Mouse (Mus musculus) midbrain, embryonic 11.5 days (tissue): ENCODE results near the gene Swap70. TPM values are rescaled to one million over a fixed set of nuclear protein-coding genes. Genes with fewer than 3 reads are reported as not detected.
A peak's percentile ranks its signal among the peaks of the same experiment; 100 is the strongest.

Experiments used
- ATAC-seq: fragments of 200-750 bp; cut with Nextera tagmentation; 2 replicates; pipeline ENCODE4 v1.8.0; 2017; ENCODE audit warnings: moderate TSS enrichment, moderate library complexity; ENCODE audit not compliant: low FRiP score
- DNase-seq: peaks from one replicate; pipeline ENCODE4 v3.0.0; 2015; ENCODE audit warnings: low spot score; ENCODE audit errors: missing footprints
- H3K27ac ChIP-seq: fragments of 300-500 bp; sonication (generic); 2 replicates; pipeline ENCODE4 v1.5.1; 2014; ENCODE audit warnings: low read depth, low read length
- H3K27me3 ChIP-seq: fragments of 300-500 bp; sonication (generic); 2 replicates; pipeline ENCODE4 v1.6.1; 2014; ENCODE audit warnings: mild to moderate bottlenecking, low read length, moderate library complexity, mixed read lengths; ENCODE audit not compliant: control insufficient read depth, insufficient read depth
- H3K36me3 ChIP-seq: fragments of 300-500 bp; sonication (generic); 2 replicates; pipeline ENCODE4 v1.6.1; 2014; ENCODE audit warnings: mild to moderate bottlenecking, low read length, moderate library complexity, mixed read lengths; ENCODE audit not compliant: control insufficient read depth, insufficient read depth
- H3K4me1 ChIP-seq: fragments of 300-500 bp; sonication (generic); 2 replicates; pipeline ENCODE4 v1.6.1; 2014; ENCODE audit warnings: low read length; ENCODE audit not compliant: control insufficient read depth, insufficient read depth
- H3K4me2 ChIP-seq: fragments of 300-500 bp; sonication (generic); 2 replicates; pipeline ENCODE4 v1.6.1; 2014; ENCODE audit warnings: mild to moderate bottlenecking, moderate library complexity
- H3K4me3 ChIP-seq: fragments of 300-500 bp; sonication (generic); 2 replicates; pipeline ENCODE4 v1.5.1; 2014; ENCODE audit warnings: low read depth, low read length
- H3K9ac ChIP-seq: fragments of 300-500 bp; sonication (generic); 2 replicates; pipeline ENCODE4 v1.6.1; 2014; ENCODE audit warnings: low read length
- H3K9me3 ChIP-seq: fragments of 300-500 bp; sonication (generic); 2 replicates; pipeline ENCODE4 v1.6.1; 2016; ENCODE audit warnings: low read length; ENCODE audit not compliant: control insufficient read depth
- WGBS: fragments of 180-500 bp; shearing (Covaris S2); extraction: QIAGEN DNeasy Blood & Tissue Kit; methylation state at CpG from one replicate; pipeline ENCODE4 v1.1.7; 2014; 5-methylcytosine and 5-hydroxymethylcytosine counted together
- polyA plus RNA-seq: library from polyadenylated mRNA; unstranded; fragments of >200 nt; fragmentation: Nextera tagmentation; extraction: Ambion mirVana; gene quantifications from 2 replicates; pipeline ENCODE4 v1.2.1, GENCODE M21; 2014

The Swap70 gene
- polyA plus RNA-seq, 1 experiment from 2014 or later = 17.2 TPM

GRCm38 (mm10) chr7:110286838-110287475, 65.4 kb downstream of the Swap70 start:
- WGBS = 9% methylated on average over 12 of the region's 12 CpGs
- H3K4me3 ChIP-seq = no peak overlapping the region
- no peak overlapping the region; the same call in 1 of the 2 replicates for H3K9ac ChIP-seq
- peak; percentile 75 for ATAC-seq
- no peaks in the 10 kb centered on the region for H3K27me3 ChIP-seq
- H3K36me3 ChIP-seq = no peaks in the 10 kb centered on the region
- no peaks in the 10 kb centered on the region; the same call in 1 of the 2 replicates for H3K4me1 ChIP-seq
- no peak overlapping the region for H3K4me2 ChIP-seq
- H3K9me3 ChIP-seq = no peaks in the 10 kb centered on the region
- DNase-seq = peak; percentile 98
- H3K27ac ChIP-seq = no peak overlapping the region

GRCm38 (mm10) chr7:110287476-110288071, 66.1 kb downstream of the Swap70 start:
- H3K27me3 ChIP-seq = no peaks in the 10 kb centered on the region
- H3K9ac ChIP-seq = no peak overlapping the region; the same call in 1 of the 2 replicates
- H3K9me3 ChIP-seq = no peaks in the 10 kb centered on the region; the same call in 1 of the 2 replicates
- ATAC-seq (no peak), DNase-seq (no peak)
- no peaks in the 10 kb centered on the region for H3K36me3 ChIP-seq
- 64% methylated on average over 8 of the region's 8 CpGs for WGBS
- no peaks in the 10 kb centered on the region; the same call in 1 of the 2 replicates for H3K4me1 ChIP-seq
- H3K27ac ChIP-seq = no peak overlapping the region
- no peak overlapping the region for H3K4me3 ChIP-seq
- no peak overlapping the region for H3K4me2 ChIP-seq

GRCm38 (mm10) chr7:110288191-110288604, 66.7 kb downstream of the Swap70 start:
- no peaks in the 10 kb centered on the region for H3K36me3 ChIP-seq
- no peak overlapping the region for H3K4me3 ChIP-seq
- H3K27me3 ChIP-seq = no peaks in the 10 kb centered on the region
- no peaks in the 10 kb centered on the region; the same call in 1 of the 2 replicates for H3K4me1 ChIP-seq
- H3K4me2 ChIP-seq = no peak overlapping the region
- no peak overlapping the region for H3K9ac ChIP-seq
- no peaks in the 10 kb centered on the region; the same call in 1 of the 2 replicates for H3K9me3 ChIP-seq
- no peak overlapping the region for H3K27ac ChIP-seq
- ATAC-seq (no peak), DNase-seq (peak; percentile 23)
- WGBS = 88% methylated on average over 4 of the region's 4 CpGs

GRCm38 (mm10) chr7:110288731-110289191, 67.2 kb downstream of the Swap70 start:
- no peak overlapping the region for H3K9ac ChIP-seq
- no peak overlapping the region for H3K4me3 ChIP-seq

GRCm38 (mm10) chr7:110289647-110290046, 68.1 kb downstream of the Swap70 start:
- H3K4me2 ChIP-seq = no peak overlapping the region
- ATAC-seq (no peak), DNase-seq (peak; percentile 21)
- no peaks in the 10 kb centered on the region for H3K27me3 ChIP-seq
- no peaks in the 10 kb centered on the region; the same call in 1 of the 2 replicates for H3K9me3 ChIP-seq
- H3K27ac ChIP-seq = no peak overlapping the region
- H3K36me3 ChIP-seq = no peaks in the 10 kb centered on the region
- H3K9ac ChIP-seq = no peak overlapping the region
- WGBS = 69% methylated on average over 4 of the region's 4 CpGs
- no peaks in the 10 kb centered on the region; the same call in 1 of the 2 replicates for H3K4me1 ChIP-seq
- H3K4me3 ChIP-seq = no peak overlapping the region

More at GRCm38 (mm10) chr7:110288731-110289191, 67.2 kb downstream of the Swap70 start:
- 65% methylated on average over 6 of the region's 6 CpGs for WGBS
- no peak overlapping the region for H3K4me2 ChIP-seq
- no peak overlapping the region for H3K27ac ChIP-seq
- H3K9me3 ChIP-seq = no peaks in the 10 kb centered on the region; the same call in 1 of the 2 replicates
- no peaks in the 10 kb centered on the region for H3K27me3 ChIP-seq
- H3K4me1 ChIP-seq = no peaks in the 10 kb centered on the region; the same call in 1 of the 2 replicates
- DNase-seq (peak; percentile 51), ATAC-seq (no peak)
- H3K36me3 ChIP-seq = no peaks in the 10 kb centered on the region

- no peaks in the 10 kb centered on the region; the same call in 1 of the 2 replicates for H3K9me3 ChIP-seq
- ATAC-seq (0 out of 2 replicates have a peak, but pooled peaks have one; percentile 44), DNase-seq (peak; percentile 92)
- 0 out of 2 replicates have a peak overlapping the region, but pooled peaks have one; percentile 13 for H3K9ac ChIP-seq
- H3K4me2 ChIP-seq = no peak overlapping the region
- H3K27ac ChIP-seq = no peak overlapping the region
- H3K4me3 ChIP-seq = no peak overlapping the region
- 32% methylated on average over 17 of the region's 17 CpGs for WGBS
- no peaks in the 10 kb centered on the region for H3K27me3 ChIP-seq
- no peaks in the 10 kb centered on the region for H3K36me3 ChIP-seq
- no peaks in the 10 kb centered on the region for H3K4me1 ChIP-seq
Observed at GRCm38 (mm10) chr7:110296889-110297603, 75.5 kb downstream of the Swap70 start.

- peak overlapping the region; percentile 41; the same call in 1 of the 2 replicates for H3K27ac ChIP-seq
- 50% methylated on average over 4 of the region's 4 CpGs for WGBS
- H3K36me3 ChIP-seq = no peaks in the 10 kb centered on the region
- H3K4me3 ChIP-seq = no peak overlapping the region
- H3K9me3 ChIP-seq = no peaks in the 10 kb centered on the region
- no peaks in the 10 kb centered on the region for H3K27me3 ChIP-seq
- DNase-seq = no peak
- H3K9ac ChIP-seq = no peak overlapping the region
- H3K4me1 ChIP-seq = no peaks in the 10 kb centered on the region
- no peak for ATAC-seq
- no peak overlapping the region for H3K4me2 ChIP-seq
Observed at GRCm38 (mm10) chr7:110297611-110298010, 76.1 kb downstream of the Swap70 start.

- H3K27me3 ChIP-seq = no peaks in the 10 kb centered on the region
- H3K9me3 ChIP-seq = no peaks in the 10 kb centered on the region
- no peak for ATAC-seq
- H3K4me1 ChIP-seq = no peaks in the 10 kb centered on the region
- H3K36me3 ChIP-seq = no peaks in the 10 kb centered on the region
- H3K9ac ChIP-seq = no peak overlapping the region
- H3K4me2 ChIP-seq = no peak overlapping the region
- DNase-seq = no peak
- H3K27ac ChIP-seq = no peak overlapping the region
- H3K4me3 ChIP-seq = no peak overlapping the region
- 83% methylated on average over 7 of the region's 7 CpGs for WGBS
Observed at GRCm38 (mm10) chr7:110298090-110298489, 76.6 kb downstream of the Swap70 start.
